8 mouse cellular contexts compared by ENCODE assay signal in genomic region chr3:75164838-75165496, GRCm38 (mm10). TPM values are rescaled to one million over a fixed set of nuclear protein-coding genes. Genes with fewer than 3 reads are reported as not detected.
DNase-seq lines count a peak whose midpoint lies in the region; ATAC-seq lines count a peak whose summit lies in the region.

Gene Zbbx, minus strand, starts transcription at chr3:75165034.

- peak within 1 kb of the TSS; percentile 61 for H3K4me2 ChIP-seq in forebrain, embryonic 11.5 days (ENCODE audit: low read depth, low read length, severe bottlenecking)

- peak; percentile 98 for ATAC-seq in forebrain, embryonic 11.5 days (replicated peaks; ENCODE audit: low FRiP score)
- peak; percentile 76 for ATAC-seq in inflammation-experienced regulatory T-cells, adult 6 months

- DNase-seq in kidney, adult 9 months, result peak; percentile 5
- no peak for DNase-seq in kidney, adult 11 months
- DNase-seq in forebrain, embryonic 11.5 days (ENCODE audit: low spot score), result peak; percentile 84
- peak; percentile 82 for DNase-seq in left cerebral cortex, postnatal 25 days (ENCODE audit: low spot score in 2 of 2)
- DNase-seq in mesoderm, embryonic 11.5 days (ENCODE audit: low read depth, low spot score), result peak; percentile 82
- peak; percentile 60 to 70 for DNase-seq in right cerebral cortex, postnatal 36 days (ENCODE audit: low spot score in 2 of 2)
- DNase-seq in adrenal gland, postnatal 4 days (ENCODE audit: low spot score in 2 of 2), result no peak

- H3K9me3 ChIP-seq in forebrain, embryonic 11.5 days (ENCODE audit: control insufficient read depth, low read length), result no peaks in the 10 kb centered on the region

- no peaks in the 10 kb centered on the region for H3K27me3 ChIP-seq in forebrain, embryonic 11.5 days (ENCODE audit: control insufficient read depth, insufficient read depth, low read length)

- H3K4me3 ChIP-seq in forebrain, embryonic 11.5 days (ENCODE audit: low read depth, low read length), result peak within 1 kb of the TSS; percentile 29

- H3K27ac ChIP-seq in forebrain, embryonic 11.5 days (ENCODE audit: low read depth, low read length), result no peak within 1 kb of the TSS

- WGBS in forebrain, embryonic 11.5 days, result 14% methylated on average over 20 of the region's 20 CpGs

- H3K36me3 ChIP-seq in forebrain, embryonic 11.5 days (ENCODE audit: control insufficient read depth, insufficient read depth, low read length), result no peaks in the 10 kb centered on the region

- H3K4me1 ChIP-seq in forebrain, embryonic 11.5 days (replicated peaks; ENCODE audit: control insufficient read depth, insufficient read depth, low read length), result no peaks in the 10 kb centered on the region

- intact Hi-C loops in left cerebral cortex, postnatal 25 days (cut with DNase I), result no loop called here

- H3K9ac ChIP-seq in forebrain, embryonic 11.5 days (ENCODE audit: low read length), result no peak within 1 kb of the TSS

RNA-seq across cellular contexts. Expression of gene Zbbx, which starts in this region (rescaled TPM):
- polyA plus RNA-seq in forebrain, embryonic 11.5 days (2014; fragmentation: Nextera tagmentation; extraction: Ambion mirVana), result 0.20 TPM in 1 of 2 replicates, not detected in the other
- polyA plus RNA-seq in inflammation-experienced regulatory T-cells, adult 6 months (2017; shearing (Covaris generic)), result under 1 TPM in 1 of 3 experiments, not detected in 2; 0.20 TPM
- total RNA-seq in left cerebral cortex, postnatal 25 days (2021), result 1 to 10 TPM; 3.1 to 4.4 TPM
- total RNA-seq in adrenal gland, postnatal 4 days (2021), result not detected

Comparison
In these comparisons a context has a peak if more than half of its experiments do, and no peak if none do; other contexts are left out.
1. DNase-seq: peak in kidney, adult 9 months (single experiment), left cerebral cortex, postnatal 25 days (2 of 2), mesoderm, embryonic 11.5 days (single experiment) and right cerebral cortex, postnatal 36 days (2 of 2); none in kidney, adult 11 months (single experiment) and adrenal gland, postnatal 4 days (0 of 2).
2. Peak in DNase-seq, ATAC-seq, H3K4me3 ChIP-seq and H3K4me2 ChIP-seq in forebrain, embryonic 11.5 days; RNA of the gene not detected or under 1 TPM.
3. Peak in ATAC-seq in inflammation-experienced regulatory T-cells, adult 6 months; RNA of the gene not detected or under 1 TPM.